Mouse (Mus musculus) neural tube, embryonic 12.5 days (tissue): ENCODE results near the gene Gm20816. TPM values are rescaled to one million over a fixed set of nuclear protein-coding genes. Genes with fewer than 3 reads are reported as not detected.
"Not testable (repeated sequence)": the region's sequence is repeated elsewhere in the genome, so short reads cannot be mapped to it uniquely, and the experiment has no call there.

ENCODE experiments used
- ATAC-seq: fragments of 200-750 bp; cut with Nextera tagmentation; 2 replicates; pipeline ENCODE4 v1.8.0; 2017; ENCODE audit warnings: low read depth, mild to moderate bottlenecking, moderate TSS enrichment, moderate library complexity; ENCODE audit not compliant: low FRiP score
- H3K27ac ChIP-seq: fragments of 300-500 bp; sonication (generic); 2 replicates; pipeline ENCODE4 v1.5.1; 2016
- H3K27me3 ChIP-seq: fragments of 300-500 bp; sonication (generic); replicated peaks from 2 replicates; pipeline ENCODE4 v1.6.1; 2016; ENCODE audit warnings: mild to moderate bottlenecking
- H3K36me3 ChIP-seq: fragments of 300-500 bp; sonication (generic); 2 replicates; pipeline ENCODE4 v1.6.1; 2016; ENCODE audit warnings: mild to moderate bottlenecking
- H3K4me1 ChIP-seq: fragments of 300-500 bp; sonication (generic); 2 replicates; pipeline ENCODE4 v1.6.1; 2016
- H3K4me2 ChIP-seq: fragments of 300-500 bp; sonication (generic); replicated peaks from 2 replicates; pipeline ENCODE4 v1.6.1; 2016; ENCODE audit warnings: mild to moderate bottlenecking
- H3K4me3 ChIP-seq: fragments of 300-500 bp; sonication (generic); 2 replicates; pipeline ENCODE4 v1.5.1; 2016
- H3K9ac ChIP-seq: fragments of 300-500 bp; sonication (generic); 2 replicates; pipeline ENCODE4 v1.6.1; 2016; ENCODE audit warnings: mild to moderate bottlenecking
- H3K9me3 ChIP-seq: fragments of 300-500 bp; sonication (generic); 2 replicates; pipeline ENCODE4 v1.6.1; 2016; ENCODE audit warnings: mild to moderate bottlenecking
- WGBS: fragments of 180-500 bp; shearing (Covaris S2); methylation state at CpG from one replicate; pipeline ENCODE4 v1.1.7; 2016; 5-methylcytosine and 5-hydroxymethylcytosine counted together
- polyA plus RNA-seq: library from polyadenylated mRNA; unstranded; fragments of >200 nt; fragmentation: Nextera tagmentation; extraction: Ambion mirVana; gene quantifications from 2 replicates; pipeline ENCODE4 v1.2.1, GENCODE M21; 2016

Gene Gm20816
- polyA plus RNA-seq, result not detected in 2 replicates

- ATAC-seq, H3K36me3 ChIP-seq, H3K27ac ChIP-seq, H3K4me3 ChIP-seq, H3K4me1 ChIP-seq, H3K4me2 ChIP-seq, H3K9ac ChIP-seq, H3K9me3 ChIP-seq, H3K27me3 ChIP-seq: not testable (repeated sequence)
- no CpG with 5 or more reads among the region's 3 CpGs for WGBS
These were observed at the start of gene Gm20816 for GRCm38 (mm10) chrY:68537655-68538054. Gm20816 (plus strand) TSS chrY:68537955.

Other genes starting within 250 kb of the Gm20816 start
- gene Gm20937, start 243.1 kb upstream of the Gm20816 start, polyA plus RNA-seq, result not detected in 2 replicates